Mouse (Mus musculus) hematopoietic stem cell, adult 5-6 weeks (primary cell): ENCODE data around the gene Prpf8. TPM values are rescaled to one million over a fixed set of nuclear protein-coding genes. Genes with fewer than 3 reads are reported as not detected.

ENCODE experiments used
- ATAC-seq, 2 experiments: fragments of 125-278 bp in 1 of 2; replicated peaks in 1 of 2; 2 replicates each; pipeline ENCODE4 v1.8.0; 2016 to 2017; ENCODE audit warnings: inconsistent platforms in 2 of 2, mild to moderate bottlenecking in 2 of 2, moderate number of reproducible peaks in 2 of 2, low read depth in 1 of 2, moderate TSS enrichment in 1 of 2; ENCODE audit not compliant: low FRiP score in 2 of 2, poor library complexity in 2 of 2, severe bottlenecking in 2 of 2, insufficient read depth in 1 of 2, low TSS enrichment in 1 of 2
- total RNA-seq: library from RNA; stranded (forward); fragments of 172-1452, 232-1000 nt; gene quantifications from 2 replicates; pipeline ENCODE4 v1.2.3, GENCODE M21; 2017

The Prpf8 gene
- total RNA-seq, 1 experiment from 2014 or later, result 113 TPM

DNA sequence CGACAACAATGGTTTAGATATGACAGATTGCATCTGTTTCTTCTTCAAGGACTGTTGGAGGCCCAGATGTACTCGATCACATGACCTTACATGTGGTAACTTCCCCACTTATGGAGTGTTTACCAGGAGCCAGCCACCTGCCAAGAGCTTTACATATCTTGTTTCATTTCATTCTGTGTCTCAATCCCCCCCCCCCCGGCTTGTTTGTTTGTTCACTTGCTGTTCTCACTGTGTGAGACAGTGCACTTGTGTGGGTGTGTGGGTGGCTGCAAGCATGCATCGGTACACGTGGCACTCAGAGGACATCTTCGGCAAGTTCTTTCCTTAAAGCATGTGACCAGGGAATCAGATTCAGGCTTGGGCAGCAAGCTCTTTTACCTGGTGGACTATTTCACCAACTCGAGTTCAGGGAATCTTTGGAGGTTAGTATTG lies 30.2 kb upstream of the Prpf8 start:
- ATAC-seq, result no peak

DNA sequence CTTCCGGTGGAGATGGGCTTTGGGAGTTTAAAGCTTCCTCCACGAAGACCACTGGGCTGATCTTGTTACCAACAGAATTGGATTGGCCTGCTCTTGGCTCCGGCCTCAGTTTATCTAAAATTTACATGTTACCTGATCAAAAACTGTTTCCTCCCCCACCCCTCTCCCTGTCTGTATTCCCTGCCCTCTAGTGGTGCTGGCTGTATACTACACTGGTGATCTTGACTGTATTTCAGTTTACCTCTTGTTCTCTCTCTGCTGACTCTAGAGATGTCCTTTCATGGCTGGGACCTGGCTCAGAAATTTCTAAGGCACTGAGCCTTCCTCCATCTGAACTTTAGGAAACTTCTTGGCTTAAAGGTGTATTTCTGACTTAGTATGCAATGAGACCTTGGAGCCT lies 28.4 kb upstream of the Prpf8 start:
- ATAC-seq, result no peak

DNA sequence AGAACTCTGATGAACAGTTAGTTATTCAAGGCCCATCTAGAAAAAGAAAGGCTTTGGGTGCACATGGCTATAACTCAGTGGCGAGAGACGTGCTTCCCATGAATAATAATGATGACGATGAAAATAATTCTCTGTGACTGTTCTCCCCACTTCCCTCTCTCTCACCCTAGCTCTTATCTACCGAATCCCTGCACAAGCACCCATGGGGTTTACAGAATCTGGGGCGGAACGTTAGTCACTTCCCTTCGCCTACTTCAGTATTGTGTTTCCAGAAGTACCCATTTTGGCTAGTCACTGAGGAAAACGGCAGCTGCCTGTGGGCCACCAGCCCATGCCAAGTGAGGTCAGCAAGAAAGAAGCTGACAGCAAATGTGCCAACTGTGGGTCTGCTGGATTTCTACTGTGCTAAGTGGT lies 28.0 kb upstream of the Prpf8 start:
- ATAC-seq, result peak in 1 of 2 experiments; percentile 3; a peak in 1 of 4 replicates

DNA sequence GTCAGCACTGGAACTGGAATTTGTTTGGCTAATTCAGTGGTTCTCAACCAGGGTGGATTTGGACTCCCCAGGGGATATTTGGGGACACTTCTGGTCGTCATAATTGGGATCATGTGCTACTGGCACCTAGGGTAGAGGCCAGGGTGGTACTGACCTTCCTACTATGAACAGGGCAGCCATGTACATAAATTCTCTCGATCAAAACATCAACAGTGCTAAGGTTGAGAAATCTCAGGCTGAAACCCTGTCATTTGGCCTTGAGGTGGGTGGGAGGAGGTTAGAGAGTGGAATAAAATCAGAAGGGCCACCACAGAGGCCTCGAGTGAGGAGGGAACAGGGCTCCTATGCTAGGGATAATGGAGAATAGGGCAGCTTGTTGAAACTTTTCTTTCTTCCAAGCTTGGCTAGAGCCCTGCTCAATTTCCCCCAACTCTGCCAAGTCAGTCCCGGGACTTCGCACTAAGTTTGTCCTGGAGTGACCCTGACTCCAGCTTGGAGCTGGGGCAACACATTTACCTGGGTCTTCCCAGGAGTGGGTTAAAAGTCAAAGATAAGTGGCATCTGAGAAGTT lies 27.4 kb upstream of the Prpf8 start:
- ATAC-seq, result no peak

DNA sequence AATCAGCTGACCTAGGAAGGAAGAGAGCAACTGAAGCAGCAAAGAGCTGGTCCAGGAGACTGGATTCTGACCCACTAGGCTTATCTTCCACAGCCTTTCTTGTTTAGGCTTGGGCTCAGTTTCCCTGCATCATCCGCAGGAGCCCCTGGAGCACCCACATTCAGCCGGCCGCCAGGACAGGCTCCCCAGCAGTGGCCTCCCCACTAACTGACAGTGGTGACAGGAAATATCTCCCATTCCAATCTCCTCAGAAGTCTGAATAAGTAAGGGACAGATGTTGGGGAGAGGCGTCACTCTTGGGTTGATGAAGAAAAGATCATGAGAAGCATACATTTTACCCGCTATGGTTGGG lies 26.9 kb upstream of the Prpf8 start:
- no peak for ATAC-seq

DNA sequence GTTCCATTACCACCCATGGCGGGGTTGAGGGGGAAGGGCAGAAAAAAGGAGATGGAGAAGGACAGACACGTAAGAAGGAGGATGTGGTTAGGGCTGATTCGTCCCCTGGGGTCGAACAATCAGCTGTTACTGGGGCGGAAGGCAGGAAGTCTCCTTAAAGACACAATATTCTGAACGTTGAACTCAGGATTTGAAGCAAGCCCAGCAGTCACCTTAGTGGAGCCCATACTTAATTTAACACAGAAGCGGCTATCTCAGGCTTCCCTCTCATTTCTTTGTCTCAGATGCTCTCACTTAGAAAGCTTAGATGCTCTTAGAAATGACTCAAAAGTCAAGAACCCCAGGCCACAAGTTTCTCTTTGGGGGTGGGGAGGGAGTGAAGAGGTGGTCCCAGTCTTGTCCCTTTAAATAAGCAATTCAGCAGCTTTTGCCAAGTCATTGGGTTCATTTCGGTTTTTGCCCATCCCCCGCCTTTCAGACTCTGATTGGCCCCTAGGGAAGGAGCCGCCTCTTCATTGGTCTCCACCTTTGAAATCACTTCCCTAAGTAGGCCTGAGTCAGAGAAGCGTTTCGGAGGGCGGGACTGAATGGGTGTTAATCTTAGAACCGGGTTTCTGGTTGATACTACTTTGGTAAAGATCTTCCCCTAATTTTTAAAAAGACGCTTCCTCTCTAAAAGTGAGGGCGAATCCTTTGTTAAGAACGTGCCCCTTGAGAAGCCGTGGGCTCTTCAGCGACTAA lies 26.3 kb upstream of the Prpf8 start:
- peak; percentile 46 to 55 for ATAC-seq

DNA sequence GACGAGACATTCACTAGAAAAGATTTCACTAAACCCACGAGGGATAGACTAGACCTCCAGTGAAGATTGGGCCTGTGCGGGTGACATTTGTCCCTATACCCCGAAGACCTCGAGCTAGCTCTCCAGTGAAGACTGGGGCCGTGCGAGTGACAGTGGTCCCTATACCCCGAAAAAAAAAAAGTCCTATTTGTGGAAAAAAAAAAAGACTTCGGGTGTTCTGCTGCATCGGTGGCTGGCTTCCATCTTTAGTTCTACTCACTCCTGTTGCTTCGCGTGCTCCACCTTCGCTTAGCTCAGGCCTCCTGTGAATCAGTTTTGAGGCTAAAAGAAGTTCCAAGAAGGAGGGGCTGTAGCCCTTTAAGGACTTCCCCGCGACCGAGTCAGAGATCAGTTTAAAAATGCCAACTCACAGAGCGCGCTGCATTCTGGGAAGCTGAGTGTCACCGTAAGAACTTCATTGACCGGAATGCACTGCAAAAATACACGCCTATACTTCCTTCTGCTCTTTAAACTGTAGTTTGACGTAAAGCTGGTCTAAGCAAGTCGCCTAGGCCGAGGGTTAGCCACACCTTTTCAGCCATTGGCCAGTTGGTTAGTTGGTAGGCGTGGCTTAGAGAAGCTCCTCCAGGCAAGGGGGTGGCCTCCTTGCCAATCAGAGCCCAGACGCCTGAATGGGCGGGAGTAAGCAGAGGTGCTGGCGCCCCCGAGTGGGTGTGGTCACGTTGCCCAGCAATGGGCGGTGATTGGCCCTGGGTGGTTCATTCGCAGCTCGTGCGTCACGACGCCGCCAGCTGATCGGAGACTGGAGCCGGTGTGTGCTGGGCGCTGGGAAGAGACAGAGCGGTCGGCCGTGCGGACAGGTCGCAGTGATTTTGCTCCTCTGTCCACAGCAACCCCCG lies 25.5 kb upstream of the Prpf8 start, which contains the start of gene Tlcd2:
Gene Tlcd2, plus strand, starts transcription at position 872 of the 899 bp plus-strand sequence.
- peak; percentile 83 to 86 for ATAC-seq

DNA sequence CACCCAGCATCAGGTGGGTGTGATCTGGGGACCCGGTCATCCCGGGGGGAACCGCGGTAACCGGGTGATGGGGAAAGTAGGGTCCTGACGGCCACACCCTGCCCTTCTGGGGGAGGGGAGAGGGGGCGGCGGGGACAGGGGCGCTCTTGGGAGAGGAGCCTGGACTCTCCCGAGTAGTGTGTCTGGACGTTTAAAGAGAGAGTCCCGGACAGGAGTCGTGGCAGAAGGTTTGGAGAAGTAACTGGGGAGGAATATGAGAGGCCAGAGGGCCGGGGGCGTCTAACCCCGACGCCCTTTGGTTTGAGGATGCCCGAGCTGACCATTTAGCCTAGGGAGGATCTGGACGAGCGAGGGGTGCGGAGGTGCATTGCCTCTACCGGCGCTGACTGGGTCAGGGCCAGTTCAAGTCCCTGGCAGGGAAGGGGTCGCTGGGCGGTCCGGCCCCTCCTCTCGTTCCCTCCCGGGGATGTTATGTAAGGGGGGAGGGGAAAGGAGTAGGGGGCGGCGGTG lies 24.8 kb upstream of the Prpf8 start:
- ATAC-seq, result no peak

DNA sequence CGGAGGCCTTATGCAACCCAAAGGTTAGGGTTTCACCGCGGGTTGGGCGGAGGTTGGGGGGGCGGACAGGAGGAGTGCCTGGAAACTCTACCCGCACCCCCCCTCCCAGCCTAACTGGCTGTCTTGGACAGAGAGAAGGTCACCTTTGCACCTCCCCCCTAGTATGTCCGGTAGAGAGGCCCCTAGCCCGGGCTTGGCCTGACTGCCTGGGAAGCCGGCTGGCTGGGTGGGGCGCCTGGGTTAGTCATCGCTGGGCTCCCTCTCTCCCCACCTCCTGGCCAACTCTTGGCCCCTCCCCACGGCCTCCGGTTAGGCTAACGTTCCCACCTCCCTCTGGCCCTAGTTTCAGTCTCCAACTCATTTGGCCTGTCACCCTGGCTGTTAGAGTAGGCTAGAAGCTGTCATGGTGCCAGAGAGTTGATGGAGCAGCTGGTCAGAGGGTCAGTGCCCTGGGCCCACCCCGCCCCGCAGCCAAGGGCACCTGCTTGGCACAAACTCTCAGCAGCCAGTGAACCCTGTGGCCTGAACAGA lies 24.3 kb upstream of the Prpf8 start:
- no peak for ATAC-seq

DNA sequence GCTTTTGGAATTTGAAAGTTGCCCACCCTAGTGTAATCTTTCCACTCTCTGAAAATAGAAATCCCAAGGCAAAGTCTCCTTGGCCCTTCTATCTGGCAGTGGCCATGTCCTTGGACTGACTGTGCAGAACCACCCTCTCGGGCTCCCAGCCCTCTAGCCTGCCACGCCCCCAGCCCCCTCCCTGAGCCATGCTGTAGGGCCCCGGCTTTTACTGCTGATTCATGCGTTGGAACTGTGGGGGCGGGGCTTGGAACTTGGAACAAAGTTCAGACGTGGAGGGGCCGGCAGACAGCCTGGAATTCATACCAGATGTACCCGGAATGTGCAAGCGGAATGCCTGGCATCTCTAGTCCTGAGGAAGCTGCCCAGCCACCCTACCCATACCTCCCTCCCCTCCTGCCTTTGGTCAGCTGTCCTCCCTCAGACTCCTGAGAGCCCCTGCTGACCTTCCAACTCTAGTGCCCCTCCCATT lies 23.7 kb upstream of the Prpf8 start:
- no peak for ATAC-seq

DNA sequence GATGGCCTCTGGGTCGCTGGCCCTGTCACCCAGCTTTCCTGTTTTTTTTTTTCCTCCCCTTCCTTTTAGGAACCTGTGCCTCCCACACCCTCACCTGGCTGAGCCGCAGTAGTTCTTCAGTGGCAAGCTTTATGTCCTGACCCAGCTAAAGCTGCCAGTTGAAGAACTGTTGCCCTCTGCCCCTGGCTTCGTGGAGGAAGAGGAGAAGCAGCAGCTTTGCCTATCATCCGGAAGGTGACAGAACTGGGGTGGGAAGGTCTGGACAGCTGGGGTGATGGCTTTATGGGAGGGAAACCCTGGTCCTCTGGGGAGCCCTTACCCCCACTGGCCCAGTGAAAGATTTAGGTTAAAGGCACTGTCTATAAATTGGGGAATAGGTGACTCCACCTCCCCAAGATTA lies 23.0 kb upstream of the Prpf8 start:
- ATAC-seq, result no peak

DNA sequence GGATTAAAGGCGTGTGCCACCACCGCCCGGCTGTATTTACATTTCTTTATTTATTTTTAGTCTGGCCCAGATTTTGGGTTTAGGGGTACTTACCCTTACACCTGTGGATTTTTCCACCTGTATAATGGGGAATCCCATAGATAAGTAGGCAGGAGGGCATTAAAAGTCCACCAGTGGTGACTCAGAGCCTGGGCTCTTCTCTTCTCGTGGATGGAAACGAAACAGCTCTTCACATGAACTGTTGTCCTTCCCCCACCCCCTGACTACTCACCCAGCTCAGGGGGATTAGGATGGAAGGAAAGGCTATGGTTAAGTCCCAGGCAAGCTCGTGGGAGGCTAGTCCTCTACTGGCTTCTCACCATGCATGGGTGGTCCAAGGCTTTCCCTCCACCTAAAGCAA lies 22.2 kb upstream of the Prpf8 start:
- no peak for ATAC-seq

DNA sequence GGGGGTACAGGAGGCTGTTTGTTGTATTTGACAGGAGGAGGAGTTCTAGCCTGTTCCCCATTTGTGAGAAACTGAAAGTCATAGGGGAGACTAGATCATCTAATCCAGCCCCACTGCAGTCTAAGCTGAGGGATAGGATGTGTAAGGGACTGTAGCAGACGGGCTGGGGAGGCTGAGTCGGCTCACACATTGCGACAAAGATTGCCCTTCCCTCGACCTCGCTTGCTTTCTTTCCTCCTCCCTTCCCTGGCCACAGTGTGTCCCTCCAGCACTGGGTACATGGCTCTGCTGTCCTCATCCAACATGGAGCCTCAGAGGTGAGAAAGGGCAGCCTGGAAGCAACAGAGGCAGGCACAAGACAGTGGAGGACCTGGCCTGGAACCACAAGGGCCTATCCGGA lies 21.6 kb upstream of the Prpf8 start:
- ATAC-seq, result no peak

DNA sequence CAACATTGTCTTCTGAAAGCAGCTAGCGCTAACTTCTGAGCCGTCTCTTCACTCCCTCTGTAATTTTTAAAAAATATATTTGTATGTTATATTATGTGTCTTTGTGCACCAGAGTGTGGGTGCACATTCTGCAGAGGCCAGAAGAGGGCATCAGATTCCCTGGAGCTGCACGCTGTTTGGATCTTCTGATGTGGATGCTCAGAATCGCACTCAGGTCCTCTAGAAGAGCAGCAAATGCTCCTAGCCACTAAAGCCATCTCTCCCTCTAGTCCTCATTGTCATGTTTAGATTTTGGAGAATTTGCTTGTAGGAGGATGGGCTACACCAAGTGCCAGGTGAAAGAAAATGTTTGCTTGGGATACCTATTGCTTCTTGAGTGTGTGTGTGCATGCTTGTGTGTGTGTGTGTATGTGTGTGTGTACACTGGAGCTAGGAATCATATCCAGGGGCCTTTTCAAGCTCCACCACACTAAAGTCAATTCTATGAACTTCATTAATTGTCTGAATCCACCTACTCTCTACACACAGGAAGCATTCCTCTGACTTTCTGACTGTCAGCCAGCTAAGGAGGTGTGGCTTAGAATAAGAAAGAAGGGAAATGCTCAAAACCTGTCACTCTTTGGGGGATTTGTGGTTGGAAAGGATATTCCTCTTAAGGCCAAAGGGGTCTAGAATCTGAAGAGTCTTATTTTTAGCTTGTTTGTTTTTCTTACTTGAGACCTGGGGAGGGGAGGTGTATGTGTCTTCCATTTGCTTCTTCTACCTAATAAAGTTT lies 19.7 kb upstream of the Prpf8 start:
- ATAC-seq, result no peak

DNA sequence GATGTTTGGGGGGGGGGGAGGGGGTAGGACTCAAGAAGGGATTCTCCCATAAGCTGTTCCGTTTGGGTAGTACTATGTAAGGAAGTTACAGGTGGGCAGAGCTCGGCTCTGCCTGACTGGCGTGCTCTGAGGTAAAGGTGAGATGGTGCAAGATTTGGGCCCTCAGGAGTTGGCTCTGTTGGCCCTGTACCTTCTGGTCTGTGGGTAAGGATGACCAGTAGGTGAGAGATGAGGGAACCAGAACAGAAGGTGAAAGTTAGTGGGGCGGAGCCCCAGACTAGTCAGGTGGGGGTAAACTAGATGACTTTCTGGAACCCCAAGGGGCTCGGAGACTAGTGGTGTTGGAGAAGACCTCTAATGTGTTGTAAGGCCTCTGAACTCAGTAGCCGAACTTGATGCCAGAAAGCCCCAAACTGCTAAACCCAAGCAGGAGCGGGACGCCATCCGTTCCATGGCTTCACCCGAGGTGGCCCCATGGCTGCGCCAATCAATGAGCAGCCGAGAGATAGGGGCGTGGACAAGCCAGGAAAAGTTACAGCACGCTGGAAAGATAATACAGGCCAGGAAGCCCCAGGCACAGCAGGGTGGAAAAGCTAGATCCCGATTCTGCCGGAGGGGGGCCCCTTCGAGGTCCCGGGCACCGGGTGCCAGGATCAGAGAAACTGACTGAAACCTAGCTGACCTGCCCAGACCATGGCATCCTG lies 19.0 kb upstream of the Prpf8 start:
- peak; percentile 61 to 80; a peak in 3 of 4 replicates for ATAC-seq

DNA sequence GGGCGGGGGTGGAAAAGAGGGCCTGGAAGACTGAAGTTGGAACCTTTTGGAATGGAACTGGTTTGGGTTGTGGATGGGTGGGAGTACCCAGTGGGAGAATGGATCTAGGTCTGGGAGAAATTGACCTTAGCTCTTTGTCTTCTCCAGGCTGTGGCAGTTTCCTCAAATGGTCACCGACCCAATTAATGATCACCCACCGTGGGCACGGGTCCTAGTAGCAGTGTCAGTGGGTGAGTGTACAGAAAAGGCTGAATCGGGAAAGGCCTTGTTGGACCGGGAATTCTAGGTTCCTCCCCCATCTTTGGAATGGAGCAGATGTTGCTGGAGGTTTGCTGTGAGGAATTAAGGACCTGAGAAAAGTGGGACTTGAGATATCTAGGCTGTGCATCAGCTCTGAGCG lies 18.2 kb upstream of the Prpf8 start:
- ATAC-seq, result no peak
